Mouse (Mus musculus) E14TG2a.4 (cell line): ENCODE results near the gene Tmem184b.

ENCODE experiments used
- CTCF ChIP-seq: conservative IDR thresholded peaks from 2 replicates; pipeline ENCODE4 v1.5.1; 2014; ENCODE audit warnings: low read length
- NANOG ChIP-seq: IDR thresholded peaks from 2 replicates; pipeline ENCODE4 v1.6.1; 2014; ENCODE audit warnings: borderline replicate concordance, low read length, mixed read lengths
- POU5F1 ChIP-seq: IDR thresholded peaks from 2 replicates; pipeline ENCODE4 v1.6.1; 2014; ENCODE audit warnings: low read length, borderline replicate concordance

DNA sequence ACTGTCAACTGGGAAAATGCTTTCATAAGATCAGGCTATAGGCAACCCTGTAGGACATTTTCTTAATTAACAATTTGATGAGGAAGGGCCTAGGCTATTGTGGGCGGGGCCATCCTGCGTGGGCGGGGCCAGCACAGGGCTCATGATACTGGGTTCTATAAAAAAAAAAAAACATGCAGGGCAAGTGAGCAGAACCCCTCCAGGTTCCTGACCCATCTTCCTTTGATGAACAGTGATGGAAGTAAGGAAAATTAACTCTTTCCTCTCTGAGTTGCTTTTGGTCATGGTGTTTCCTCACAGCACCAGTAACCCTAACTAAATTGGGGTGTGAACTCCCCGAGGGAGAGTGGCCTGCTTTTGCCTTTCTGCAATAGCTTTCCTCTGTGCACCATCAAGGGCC is 25.2 kb upstream of the Tmem184b start:
- TF ChIP-seq CTCF (no peak), POU5F1 (no peak), NANOG (no peak)
